Mouse (Mus musculus): Measurements from ENCODE around the gene Reep6. TPM values are rescaled to one million over a fixed set of nuclear protein-coding genes. Genes with fewer than 3 reads are reported as not detected.

The Reep6 gene
- total and polyA plus RNA-seq, 2 experiments, result 112 to 384 TPM

DNA sequence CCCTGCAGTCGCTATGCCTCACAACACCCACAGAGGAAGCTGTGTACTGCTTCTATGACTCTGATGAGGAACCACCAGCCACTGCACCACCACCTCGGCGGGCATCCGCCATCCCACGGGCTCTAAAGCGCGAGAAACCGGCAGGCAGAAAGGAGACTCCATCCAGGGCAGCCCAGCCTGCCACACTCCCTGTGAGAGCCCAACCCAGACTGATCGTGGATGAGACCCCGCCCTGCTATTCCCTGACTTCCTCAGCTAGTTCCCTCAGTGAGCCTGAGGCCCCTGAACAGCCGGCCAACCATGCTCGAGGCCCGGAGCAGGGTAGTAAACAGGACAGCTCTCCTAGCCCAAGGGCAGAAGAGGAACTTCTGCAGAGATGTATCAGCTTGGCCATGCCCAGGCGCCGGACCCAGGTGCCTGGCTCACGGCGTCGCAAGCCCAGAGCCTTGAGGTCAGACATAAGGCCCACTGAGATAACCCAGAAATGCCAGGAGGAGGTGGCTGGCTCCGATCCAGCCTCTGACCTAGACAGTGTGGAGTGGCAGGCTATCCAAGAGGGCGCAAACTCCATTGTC is 16.0 kb upstream of the Reep6 start:
- no peaks in the 10 kb centered on the region for H3K79me2 ChIP-seq (ENCODE audit: control insufficient read depth, insufficient read depth, low read length)
- H3K27ac ChIP-seq (replicated peaks; ENCODE audit: insufficient read depth, low read depth, low read length), result no peak overlapping the region
- WGBS, result 32% methylated on average over 20 of the region's 20 CpGs
- no peak for TF ChIP-seq POLR2A (IDR thresholded peaks at IDR 0.05; ENCODE audit: extremely low read depth, insufficient read depth, low read length)
- TF ChIP-seq CTCF (IDR thresholded peaks at IDR 0.05; ENCODE audit: low read depth, low read length), result no peak
- no peak for DNase-seq (ENCODE audit: extremely low read depth, low read depth, low spot score)
- H3K9ac ChIP-seq (ENCODE audit: low read depth, low read length), result no peak overlapping the region
- H3K27me3 ChIP-seq (ENCODE audit: control insufficient read depth, insufficient read depth, low read length), result peaks cover 30% of the 10 kb centered on the region
- no peaks in the 10 kb centered on the region for H3K36me3 ChIP-seq (ENCODE audit: control insufficient read depth, insufficient read depth, low read length)
- H3K4me1 ChIP-seq (ENCODE audit: control insufficient read depth, insufficient read depth, low read length), result no peaks in the 10 kb centered on the region
- no peak overlapping the region for H3K4me3 ChIP-seq (ENCODE audit: insufficient read depth, low read depth, low read length)

DNA sequence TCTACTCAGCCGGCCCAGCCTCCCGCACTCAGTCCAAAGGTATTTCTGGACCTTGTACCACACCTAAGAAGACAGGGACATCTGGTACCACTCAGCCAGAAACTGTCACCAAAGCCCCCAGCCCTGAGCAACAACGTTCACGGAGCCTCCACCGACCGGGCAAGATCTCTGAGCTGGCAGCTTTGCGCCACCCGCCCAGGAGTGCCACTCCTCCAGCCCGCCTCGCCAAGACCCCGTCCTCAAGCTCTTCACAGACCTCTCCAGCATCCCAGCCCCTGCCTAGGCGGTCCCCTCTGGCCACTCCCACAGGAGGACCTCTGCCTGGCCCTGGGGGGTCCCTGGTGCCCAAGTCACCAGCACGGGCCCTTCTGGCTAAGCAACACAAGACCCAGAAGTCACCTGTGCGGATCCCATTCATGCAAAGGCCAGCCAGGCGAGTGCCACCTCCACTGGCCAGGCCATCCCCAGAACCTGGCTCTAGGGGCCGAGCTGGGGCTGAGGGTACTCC is 15.2 kb upstream of the Reep6 start:
- TF ChIP-seq POLR2A (IDR thresholded peaks at IDR 0.05; ENCODE audit: extremely low read depth, insufficient read depth, low read length) (no peak), CTCF (IDR thresholded peaks at IDR 0.05; ENCODE audit: low read depth, low read length) (no peak)
- no peak for DNase-seq (ENCODE audit: extremely low read depth, low read depth, low spot score)
- H3K27me3 ChIP-seq (ENCODE audit: control insufficient read depth, insufficient read depth, low read length), result peaks cover 30% of the 10 kb centered on the region
- WGBS, result 50% methylated on average over 16 of the region's 16 CpGs
- peaks cover 4% of the 10 kb centered on the region for H3K4me1 ChIP-seq (ENCODE audit: control insufficient read depth, insufficient read depth, low read length)
- H3K27ac ChIP-seq (replicated peaks; ENCODE audit: insufficient read depth, low read depth, low read length), result no peak overlapping the region
- H3K79me2 ChIP-seq (ENCODE audit: control insufficient read depth, insufficient read depth, low read length), result no peaks in the 10 kb centered on the region
- H3K4me3 ChIP-seq (ENCODE audit: insufficient read depth, low read depth, low read length), result no peak overlapping the region
- no peaks in the 10 kb centered on the region for H3K36me3 ChIP-seq (ENCODE audit: control insufficient read depth, insufficient read depth, low read length)
- H3K9ac ChIP-seq (ENCODE audit: low read depth, low read length), result no peak overlapping the region

DNA sequence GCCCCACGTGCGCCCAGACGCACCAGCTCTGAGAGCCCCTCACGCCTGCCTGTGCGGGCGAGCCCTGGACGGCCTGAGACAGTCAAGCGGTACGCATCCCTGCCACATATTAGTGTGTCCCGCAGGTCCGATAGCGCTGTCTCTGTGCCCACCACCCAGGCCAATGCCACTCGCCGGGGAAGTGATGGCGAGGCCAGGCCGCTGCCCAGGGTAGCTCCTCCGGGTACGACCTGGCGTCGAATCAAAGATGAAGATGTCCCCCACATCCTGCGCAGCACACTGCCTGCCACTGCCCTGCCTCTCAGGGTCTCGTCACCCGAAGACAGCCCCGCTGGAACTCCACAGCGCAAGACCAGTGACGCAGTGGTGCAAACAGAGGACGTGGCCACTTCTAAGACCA is 14.4 kb upstream of the Reep6 start:
- no peaks in the 10 kb centered on the region for H3K36me3 ChIP-seq (ENCODE audit: control insufficient read depth, insufficient read depth, low read length)
- H3K4me1 ChIP-seq (ENCODE audit: control insufficient read depth, insufficient read depth, low read length), result peaks cover 5% of the 10 kb centered on the region
- H3K4me3 ChIP-seq (ENCODE audit: insufficient read depth, low read depth, low read length), result no peak overlapping the region
- H3K27me3 ChIP-seq (ENCODE audit: control insufficient read depth, insufficient read depth, low read length), result peaks cover 30% of the 10 kb centered on the region
- 44% methylated on average over 27 of the region's 27 CpGs for WGBS
- no peaks in the 10 kb centered on the region for H3K79me2 ChIP-seq (ENCODE audit: control insufficient read depth, insufficient read depth, low read length)
- DNase-seq (ENCODE audit: extremely low read depth, low read depth, low spot score), result no peak
- TF ChIP-seq CTCF (IDR thresholded peaks at IDR 0.05; ENCODE audit: low read depth, low read length), result no peak
- TF ChIP-seq POLR2A (IDR thresholded peaks at IDR 0.05; ENCODE audit: extremely low read depth, insufficient read depth, low read length), result no peak
- no peak overlapping the region for H3K27ac ChIP-seq (replicated peaks; ENCODE audit: insufficient read depth, low read depth, low read length)
- no peak overlapping the region for H3K9ac ChIP-seq (ENCODE audit: low read depth, low read length)

DNA sequence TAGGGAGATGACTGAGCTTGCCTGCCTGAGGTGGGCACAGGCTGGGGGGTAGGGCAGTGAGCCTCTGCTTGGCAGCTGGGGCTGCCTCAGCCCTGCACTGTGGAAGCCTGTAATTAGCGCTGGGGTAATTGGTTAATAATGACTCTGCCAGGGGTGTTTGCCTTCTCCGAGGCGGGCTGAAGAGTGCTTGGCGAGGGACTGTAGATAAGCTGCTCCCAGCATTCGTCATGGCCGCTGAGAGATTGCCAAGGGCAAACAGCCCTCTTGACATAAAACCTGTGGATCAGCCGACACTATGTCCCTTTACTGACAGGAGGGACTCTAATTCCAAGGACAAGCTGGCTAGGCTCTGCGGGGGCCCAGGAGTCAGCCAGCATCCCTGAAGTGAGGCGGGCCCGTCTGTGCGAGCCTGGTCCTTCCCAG is 13.4 kb upstream of the Reep6 start:
- Histone ChIP-seq H3K4me3 (ENCODE audit: insufficient read depth, low read depth, low read length) (no peak overlapping the region), H3K27ac (replicated peaks; ENCODE audit: insufficient read depth, low read depth, low read length) (no peak overlapping the region), H3K79me2 (ENCODE audit: control insufficient read depth, insufficient read depth, low read length) (no peaks in the 10 kb centered on the region), H3K4me1 (ENCODE audit: control insufficient read depth, insufficient read depth, low read length) (peaks cover 8% of the 10 kb centered on the region), H3K36me3 (ENCODE audit: control insufficient read depth, insufficient read depth, low read length) (no peaks in the 10 kb centered on the region), H3K27me3 (ENCODE audit: control insufficient read depth, insufficient read depth, low read length) (peaks cover 24% of the 10 kb centered on the region), H3K9ac (ENCODE audit: low read depth, low read length) (no peak overlapping the region)
- no peak for TF ChIP-seq CTCF (IDR thresholded peaks at IDR 0.05; ENCODE audit: low read depth, low read length)
- TF ChIP-seq POLR2A (IDR thresholded peaks at IDR 0.05; ENCODE audit: extremely low read depth, insufficient read depth, low read length), result no peak
- 15% methylated on average over 11 of the region's 11 CpGs for WGBS
- no peak for DNase-seq (ENCODE audit: extremely low read depth, low read depth, low spot score)

DNA sequence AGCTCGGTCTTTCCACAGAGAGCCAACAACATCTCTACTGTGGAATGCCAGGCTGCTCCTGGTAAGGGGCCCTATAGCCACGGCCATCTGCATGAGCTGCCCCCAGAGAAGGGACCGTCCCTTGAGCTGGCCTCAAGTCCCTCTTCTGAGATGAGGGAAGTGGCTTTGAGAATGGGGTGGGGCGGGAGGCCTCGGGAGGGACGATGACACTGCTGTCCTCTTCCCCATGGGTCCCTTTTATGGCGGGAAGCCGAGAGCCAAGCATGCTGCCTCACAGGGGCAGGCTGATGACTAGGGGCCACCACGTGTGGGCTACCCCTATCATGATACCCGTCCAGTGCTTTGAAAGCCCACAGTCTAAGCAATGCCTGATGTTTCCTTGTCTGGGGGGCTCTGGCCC is 12.7 kb upstream of the Reep6 start:
- Histone ChIP-seq H3K79me2 (ENCODE audit: control insufficient read depth, insufficient read depth, low read length) (no peaks in the 10 kb centered on the region), H3K4me1 (ENCODE audit: control insufficient read depth, insufficient read depth, low read length) (peaks cover 8% of the 10 kb centered on the region), H3K27ac (replicated peaks; ENCODE audit: insufficient read depth, low read depth, low read length) (no peak overlapping the region), H3K9ac (ENCODE audit: low read depth, low read length) (no peak overlapping the region), H3K36me3 (ENCODE audit: control insufficient read depth, insufficient read depth, low read length) (no peaks in the 10 kb centered on the region), H3K4me3 (ENCODE audit: insufficient read depth, low read depth, low read length) (no peak overlapping the region), H3K27me3 (ENCODE audit: control insufficient read depth, insufficient read depth, low read length) (peaks cover 19% of the 10 kb centered on the region)
- 69% methylated on average over 10 of the region's 10 CpGs for WGBS
- TF ChIP-seq POLR2A (IDR thresholded peaks at IDR 0.05; ENCODE audit: extremely low read depth, insufficient read depth, low read length) (no peak), CTCF (IDR thresholded peaks at IDR 0.05; ENCODE audit: low read depth, low read length) (no peak)
- no peak for DNase-seq (ENCODE audit: extremely low read depth, low read depth, low spot score)

DNA sequence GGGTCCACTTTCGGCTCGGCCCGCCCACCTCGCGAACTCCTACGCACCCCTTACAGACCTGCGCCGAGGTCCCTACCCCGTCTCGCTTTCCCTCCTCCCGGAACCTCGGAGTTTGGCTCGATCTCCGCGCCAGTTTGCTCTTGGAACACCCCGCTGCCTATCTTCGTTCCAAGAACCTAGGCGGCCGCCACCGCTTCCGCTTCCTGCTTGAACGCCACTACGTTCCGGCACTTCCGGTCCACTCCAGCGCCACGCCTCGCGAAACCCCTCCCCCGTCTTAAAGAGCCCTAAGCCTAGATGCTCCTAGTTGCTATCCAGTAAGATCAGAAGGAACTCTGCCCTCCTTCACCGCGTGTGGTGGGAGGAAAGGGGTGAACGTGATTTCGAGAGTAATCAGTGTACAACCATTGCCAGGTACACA is 9.4 kb upstream of the Reep6 start, which contains the start of gene 2310011J03Rik:
TSS of gene 2310011J03Rik (minus strand) at position 198 of the 421 bp plus-strand sequence.
- Histone ChIP-seq H3K79me2 (ENCODE audit: control insufficient read depth, insufficient read depth, low read length) (peaks cover 2% of the 10 kb centered on the region; the same call in 1 of the 2 replicates), H3K4me1 (ENCODE audit: control insufficient read depth, insufficient read depth, low read length) (peaks cover 13% of the 10 kb centered on the region), H3K27ac (replicated peaks; ENCODE audit: insufficient read depth, low read depth, low read length) (peak within 1 kb of the TSS; percentile 65), H3K27me3 (ENCODE audit: control insufficient read depth, insufficient read depth, low read length) (peaks cover 4% of the 10 kb centered on the region; the same call in 1 of the 2 replicates), H3K36me3 (ENCODE audit: control insufficient read depth, insufficient read depth, low read length) (no peaks in the 10 kb centered on the region), H3K4me3 (ENCODE audit: insufficient read depth, low read depth, low read length) (peak within 1 kb of the TSS; percentile 82), H3K9ac (ENCODE audit: low read depth, low read length) (peak within 1 kb of the TSS; percentile 81)
- 2% methylated on average over 34 of the region's 34 CpGs for WGBS
- TF ChIP-seq CTCF (IDR thresholded peaks at IDR 0.05; ENCODE audit: low read depth, low read length) (no peak), POLR2A (IDR thresholded peaks at IDR 0.05; ENCODE audit: extremely low read depth, insufficient read depth, low read length) (peak; percentile 61; the same call in 1 of the 2 replicates)
- DNase-seq (ENCODE audit: extremely low read depth, low read depth, low spot score), result peak; percentile 87

Measured in liver, adult 2 months (tissue).